ENCODE assay signal across 8 mouse cellular contexts in the genomic region with DNA sequence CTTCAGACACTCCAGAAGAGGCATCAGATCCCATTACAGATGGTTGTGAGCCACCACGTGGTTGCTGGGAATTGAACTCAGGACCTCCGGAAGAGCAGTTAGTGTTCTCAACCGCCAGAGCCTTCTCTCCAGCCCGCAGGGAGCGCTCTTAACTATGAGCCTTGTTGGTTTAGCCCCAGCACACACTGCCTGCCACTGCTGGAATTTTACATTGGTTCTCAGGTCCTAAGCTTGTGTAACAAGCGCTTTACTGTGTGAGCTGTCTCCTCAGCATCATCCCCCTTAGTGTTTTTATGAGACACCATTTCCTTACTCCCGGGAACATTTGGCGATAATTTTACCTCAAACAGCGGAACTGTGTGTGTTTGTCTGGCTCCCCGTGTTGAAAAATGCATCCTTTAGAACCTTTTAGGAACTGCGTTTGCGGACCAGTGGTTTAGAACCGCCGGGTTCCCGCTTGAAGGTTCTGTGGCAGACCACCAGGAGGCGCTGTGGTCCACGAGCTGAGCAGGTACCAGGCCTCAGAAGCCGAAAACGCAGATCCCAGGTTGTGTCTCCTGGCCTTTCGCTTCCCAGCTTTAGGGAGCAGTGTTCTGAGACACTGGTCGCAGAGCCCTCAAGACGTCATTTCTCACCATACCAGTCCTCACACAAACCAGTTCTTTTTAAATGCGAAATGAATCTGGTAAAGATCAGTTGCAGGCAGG. TPM values are rescaled to one million over a fixed set of nuclear protein-coding genes. Genes with fewer than 3 reads are reported as not detected.
DNase-seq lines count a peak whose midpoint lies in the region; ATAC-seq lines count a peak whose summit lies in the region.

No protein-coding gene starts in this region.

- no peaks in the 10 kb centered on the region for H3K9me3 ChIP-seq in heart, embryonic 11.5 days (replicated peaks; ENCODE audit: control insufficient read depth, low read length)
- H3K9me3 ChIP-seq in forebrain, embryonic 13.5 days (replicated peaks): no peaks in the 10 kb centered on the region; the same call in 1 of the 2 replicates
- H3K9me3 ChIP-seq in hindbrain, embryonic 15.5 days: no peaks in the 10 kb centered on the region

- no peaks in the 10 kb centered on the region for H3K36me3 ChIP-seq in heart, embryonic 11.5 days (ENCODE audit: control insufficient read depth, insufficient read depth, low read length)
- H3K36me3 ChIP-seq in forebrain, embryonic 13.5 days (ENCODE audit: poor library complexity, severe bottlenecking): no peaks in the 10 kb centered on the region
- no peaks in the 10 kb centered on the region for H3K36me3 ChIP-seq in hindbrain, embryonic 15.5 days

- H3K27ac ChIP-seq in heart, embryonic 11.5 days (ENCODE audit: low read depth, low read length): no peak overlapping the region
- no peak overlapping the region for H3K27ac ChIP-seq in forebrain, embryonic 13.5 days
- H3K27ac ChIP-seq in hindbrain, embryonic 15.5 days (replicated peaks): no peak overlapping the region

- H3K4me2 ChIP-seq in heart, embryonic 11.5 days: no peak overlapping the region
- no peak overlapping the region for H3K4me2 ChIP-seq in forebrain, embryonic 13.5 days
- H3K4me2 ChIP-seq in hindbrain, embryonic 15.5 days: no peak overlapping the region

- peaks cover 16% of the 10 kb centered on the region for H3K27me3 ChIP-seq in heart, embryonic 11.5 days (ENCODE audit: control insufficient read depth, insufficient read depth, low read length)
- peaks cover 14% of the 10 kb centered on the region for H3K27me3 ChIP-seq in forebrain, embryonic 13.5 days
- H3K27me3 ChIP-seq in hindbrain, embryonic 15.5 days: 0 out of 2 replicates have a peak, but pooled peaks cover 4% of the 10 kb centered on the region

- WGBS in heart, embryonic 11.5 days (ENCODE audit: insufficient replicate concordance): 13% methylated on average over 23 of the region's 23 CpGs
- 13% methylated on average over 23 of the region's 23 CpGs for WGBS in forebrain, embryonic 13.5 days
- WGBS in hindbrain, embryonic 15.5 days: 11% methylated on average over 23 of the region's 23 CpGs

- peak; percentile 55 to 86 for DNase-seq in heart, adult 18-20 months
- peak; percentile 24 for DNase-seq in c-Kit-negative CD71-positive TER-119-positive erythroid progenitor cells, embryonic 14.5 days (ENCODE audit: low read depth, low spot score)
- DNase-seq in left cerebral cortex, postnatal 25 days (ENCODE audit: low spot score in 2 of 2): peak; percentile 82 to 87
- DNase-seq in spleen, postnatal 36 days (ENCODE audit: low spot score in 2 of 2): peak; percentile 10 to 28

- ATAC-seq in heart, embryonic 11.5 days (replicated peaks; ENCODE audit: insufficient number of reproducible peaks, low FRiP score, low TSS enrichment): no peak
- peak; percentile 73 for ATAC-seq in forebrain, embryonic 13.5 days
- ATAC-seq in hindbrain, embryonic 15.5 days (ENCODE audit: low FRiP score, low read depth): peak; percentile 78
- ATAC-seq in monocyte, adult 5-6 weeks (replicated peaks; ENCODE audit: insufficient number of reproducible peaks, low FRiP score, low TSS enrichment, poor library complexity, severe bottlenecking): peak; percentile 79; the same call in 1 of the 2 replicates

- no peaks in the 10 kb centered on the region for H3K4me1 ChIP-seq in heart, embryonic 11.5 days (ENCODE audit: control insufficient read depth, insufficient read depth, low read length)
- no peaks in the 10 kb centered on the region for H3K4me1 ChIP-seq in forebrain, embryonic 13.5 days
- no peaks in the 10 kb centered on the region for H3K4me1 ChIP-seq in hindbrain, embryonic 15.5 days (replicated peaks)

- no peak overlapping the region for H3K4me3 ChIP-seq in heart, embryonic 11.5 days (ENCODE audit: low read depth, low read length)
- H3K4me3 ChIP-seq in forebrain, embryonic 13.5 days: no peak overlapping the region
- H3K4me3 ChIP-seq in hindbrain, embryonic 15.5 days: no peak overlapping the region

- intact Hi-C loops in left cerebral cortex, postnatal 25 days (cut with DNase I): loop anchor here (1.0 to 5.0 kb wide), 3 partner anchors 149 to 209 kb away; no protein-coding TSS in a partner anchor

- no peak overlapping the region for H3K9ac ChIP-seq in heart, embryonic 11.5 days (ENCODE audit: low read depth, low read length)
- no peak overlapping the region for H3K9ac ChIP-seq in forebrain, embryonic 13.5 days
- H3K9ac ChIP-seq in hindbrain, embryonic 15.5 days: no peak overlapping the region

RNA-seq across cellular contexts. Expression of a gene that starts 24.7 kb away (rescaled TPM):
- total RNA-seq in heart, adult 18-20 months (2021): 1 to 10 TPM; 2.3 to 4.3 TPM
- 6.3 and 7.6 TPM in 2 replicates for polyA plus RNA-seq in heart, embryonic 11.5 days (2014; fragmentation: Nextera tagmentation; extraction: Ambion mirVana)
- polyA plus RNA-seq in forebrain, embryonic 13.5 days (2015; fragmentation: Nextera tagmentation; extraction: Ambion mirVana): 9.7 and 9.8 TPM in 2 replicates
- polyA plus RNA-seq in hindbrain, embryonic 15.5 days (2015; fragmentation: Nextera tagmentation; extraction: Ambion mirVana): 22.0 and 22.3 TPM in 2 replicates
- total RNA-seq in left cerebral cortex, postnatal 25 days (2021): 100 to 1,000 TPM; 230 to 263 TPM
- total RNA-seq in monocyte, adult 5-6 weeks (2017): 0.10 to 0.96 TPM in 2 of 3 replicates, not detected in the other

Comparison
In these comparisons a context has a peak if more than half of its experiments do, and no peak if none do; other contexts are left out.
1. DNase-seq: peak in every context shown above with its lines; median percentile 84 in left cerebral cortex, postnatal 25 days; 70 in heart, adult 18-20 months; 24 in c-Kit-negative CD71-positive TER-119-positive erythroid progenitor cells, embryonic 14.5 days; 19 in spleen, postnatal 36 days.
2. RNA of a gene that starts 24.7 kb away (total RNA-seq): 230 to 263 TPM in left cerebral cortex, postnatal 25 days; 2.3 to 4.3 TPM in heart, adult 18-20 months and 0.10 to 0.96 TPM in monocyte, adult 5-6 weeks; every median in the first group is over 10 times any median in the second.